Mouse (Mus musculus): ENCODE results near the gene Mcoln2. TPM values are rescaled to one million over a fixed set of nuclear protein-coding genes. Genes with fewer than 3 reads are reported as not detected.

The Mcoln2 gene
- total RNA-seq, 1 experiment: 0.40 TPM

GRCm38 (mm10) chr3:146211964-146212363 lies 62.3 kb downstream of the Mcoln2 start:
- no peak overlapping the region for H3K4me3 ChIP-seq (ENCODE audit: insufficient read depth in 1 of 2, low read depth in 1 of 2, low read length in 2 of 2, poor library complexity in 1 of 2, severe bottlenecking in 1 of 2)
- in situ Hi-C loops (cut with MboI; ENCODE audit: low sequenced_read_pairs in 2 of 2, unreplicated experiment in 2 of 2): no loop called here
- no peaks in the 10 kb centered on the region for H3K4me1 ChIP-seq (ENCODE audit: control insufficient read depth in 2 of 2, insufficient read depth in 2 of 2, low read length in 2 of 2, poor library complexity in 1 of 2)

DNA sequence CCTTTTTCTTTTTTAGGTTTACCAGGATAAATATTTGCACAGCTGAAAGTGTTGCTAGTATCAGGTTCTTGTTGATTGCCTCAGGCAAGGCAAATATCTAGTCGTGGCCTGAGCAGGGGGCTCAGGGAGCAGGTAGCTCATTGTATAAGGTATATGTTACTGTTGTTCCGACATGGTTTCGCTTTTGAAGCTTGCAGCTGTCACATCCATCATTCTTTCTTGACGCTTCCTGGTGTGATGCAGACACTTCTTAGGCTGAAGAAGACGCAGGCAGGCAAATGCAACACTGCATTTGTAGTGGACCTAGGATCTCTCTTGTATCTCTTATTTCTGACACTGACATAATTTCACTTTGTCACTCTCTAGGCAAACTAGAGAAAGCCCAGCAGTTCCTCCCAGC lies 63.7 kb downstream of the Mcoln2 start:
- no peak overlapping the region for H3K27ac ChIP-seq (ENCODE audit: insufficient read depth, low read depth, low read length, poor library complexity, severe bottlenecking)
- no peak overlapping the region for H3K4me3 ChIP-seq (ENCODE audit: insufficient read depth in 1 of 2, low read depth in 1 of 2, low read length in 2 of 2, poor library complexity in 1 of 2, severe bottlenecking in 1 of 2)
- DNase-seq (ENCODE audit: low read depth, low spot score): no peak
- no peaks in the 10 kb centered on the region for H3K9me3 ChIP-seq (ENCODE audit: control insufficient read depth, insufficient read depth, low read depth, low read length)
- H3K4me1 ChIP-seq (ENCODE audit: control insufficient read depth in 2 of 2, insufficient read depth in 2 of 2, low read length in 2 of 2, poor library complexity in 1 of 2): no peaks in the 10 kb centered on the region
- no peak for TF ChIP-seq CHD2 (IDR thresholded peaks at IDR 0.05; ENCODE audit: low read depth, low read length)
- TF ChIP-seq ZNF384 (IDR thresholded peaks at IDR 0.05; ENCODE audit: low read depth, low read length): no peak
- TF ChIP-seq ZC3H11A (IDR thresholded peaks at IDR 0.05; ENCODE audit: borderline replicate concordance, low read depth, low read length): no peak
- TF ChIP-seq MAFK (IDR thresholded peaks at IDR 0.05; ENCODE audit: insufficient read depth, low read depth, low read length): no peak
- TF ChIP-seq HCFC1 (IDR thresholded peaks at IDR 0.05; ENCODE audit: borderline replicate concordance, insufficient read depth, low read length): no peak
- in situ Hi-C loops (cut with MboI; ENCODE audit: low sequenced_read_pairs in 2 of 2, unreplicated experiment in 2 of 2): no loop called here
- no peak overlapping the region for H3K9ac ChIP-seq (ENCODE audit: insufficient read depth, low read depth, low read length, poor library complexity, severe bottlenecking)
- no peaks in the 10 kb centered on the region for H3K36me3 ChIP-seq (ENCODE audit: control insufficient read depth, insufficient read depth, low read length, poor library complexity, severe bottlenecking)

More at GRCm38 (mm10) chr3:146211964-146212363, 62.3 kb downstream of the Mcoln2 start:
- Histone ChIP-seq H3K36me3 (ENCODE audit: control insufficient read depth, insufficient read depth, low read length, poor library complexity, severe bottlenecking) (no peaks in the 10 kb centered on the region), H3K9me3 (ENCODE audit: control insufficient read depth, insufficient read depth, low read depth, low read length) (no peaks in the 10 kb centered on the region), H3K9ac (ENCODE audit: insufficient read depth, low read depth, low read length, poor library complexity, severe bottlenecking) (no peak overlapping the region), H3K27ac (ENCODE audit: insufficient read depth, low read depth, low read length, poor library complexity, severe bottlenecking) (no peak overlapping the region)
- DNase-seq (ENCODE audit: low read depth, low spot score): no peak
- no peak for TF ChIP-seq ZNF384 (IDR thresholded peaks at IDR 0.05; ENCODE audit: low read depth, low read length)
- no peak for TF ChIP-seq MAFK (IDR thresholded peaks at IDR 0.05; ENCODE audit: insufficient read depth, low read depth, low read length)
- no peak for TF ChIP-seq CHD2 (IDR thresholded peaks at IDR 0.05; ENCODE audit: low read depth, low read length)
- TF ChIP-seq HCFC1 (IDR thresholded peaks at IDR 0.05; ENCODE audit: borderline replicate concordance, insufficient read depth, low read length): no peak
- TF ChIP-seq ZC3H11A (IDR thresholded peaks at IDR 0.05; ENCODE audit: borderline replicate concordance, low read depth, low read length): no peak

DNA sequence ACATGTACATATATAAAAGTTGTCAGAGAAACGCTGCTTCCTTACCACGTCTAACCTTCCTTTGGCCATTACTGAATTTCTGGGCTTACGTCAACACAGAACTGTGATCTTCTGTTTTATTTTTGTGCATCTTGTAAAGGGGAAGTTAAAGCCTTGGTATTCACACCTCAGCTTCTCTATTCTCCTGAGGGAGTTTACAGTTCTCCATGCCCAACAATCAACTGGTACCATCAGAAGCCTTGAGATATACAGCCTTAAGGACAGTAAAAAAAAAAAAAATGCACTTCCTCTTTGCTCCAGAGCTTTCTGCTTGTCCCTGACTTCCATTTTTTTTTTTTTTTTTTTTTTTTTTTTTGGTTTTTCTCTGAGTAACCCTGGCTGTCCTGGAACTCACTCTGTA lies 66.9 kb downstream of the Mcoln2 start:
- Histone ChIP-seq H3K4me1 (ENCODE audit: control insufficient read depth in 2 of 2, insufficient read depth in 2 of 2, low read length in 2 of 2, poor library complexity in 1 of 2) (no peaks in the 10 kb centered on the region), H3K9me3 (ENCODE audit: control insufficient read depth, insufficient read depth, low read depth, low read length) (no peaks in the 10 kb centered on the region), H3K36me3 (ENCODE audit: control insufficient read depth, insufficient read depth, low read length, poor library complexity, severe bottlenecking) (no peaks in the 10 kb centered on the region), H3K4me3 (ENCODE audit: insufficient read depth in 1 of 2, low read depth in 1 of 2, low read length in 2 of 2, poor library complexity in 1 of 2, severe bottlenecking in 1 of 2) (no peak overlapping the region), H3K9ac (ENCODE audit: insufficient read depth, low read depth, low read length, poor library complexity, severe bottlenecking) (no peak overlapping the region), H3K27ac (ENCODE audit: insufficient read depth, low read depth, low read length, poor library complexity, severe bottlenecking) (no peak overlapping the region)
- TF ChIP-seq ZNF384 (IDR thresholded peaks at IDR 0.05; ENCODE audit: low read depth, low read length): no peak
- TF ChIP-seq CHD2 (IDR thresholded peaks at IDR 0.05; ENCODE audit: low read depth, low read length): no peak
- no peak for TF ChIP-seq MAFK (IDR thresholded peaks at IDR 0.05; ENCODE audit: insufficient read depth, low read depth, low read length)
- TF ChIP-seq HCFC1 (IDR thresholded peaks at IDR 0.05; ENCODE audit: borderline replicate concordance, insufficient read depth, low read length): no peak
- no peak for TF ChIP-seq ZC3H11A (IDR thresholded peaks at IDR 0.05; ENCODE audit: borderline replicate concordance, low read depth, low read length)
- in situ Hi-C loops (cut with MboI; ENCODE audit: low sequenced_read_pairs in 2 of 2, unreplicated experiment in 2 of 2): no loop called here
- no peak for DNase-seq (ENCODE audit: low read depth, low spot score)

DNA sequence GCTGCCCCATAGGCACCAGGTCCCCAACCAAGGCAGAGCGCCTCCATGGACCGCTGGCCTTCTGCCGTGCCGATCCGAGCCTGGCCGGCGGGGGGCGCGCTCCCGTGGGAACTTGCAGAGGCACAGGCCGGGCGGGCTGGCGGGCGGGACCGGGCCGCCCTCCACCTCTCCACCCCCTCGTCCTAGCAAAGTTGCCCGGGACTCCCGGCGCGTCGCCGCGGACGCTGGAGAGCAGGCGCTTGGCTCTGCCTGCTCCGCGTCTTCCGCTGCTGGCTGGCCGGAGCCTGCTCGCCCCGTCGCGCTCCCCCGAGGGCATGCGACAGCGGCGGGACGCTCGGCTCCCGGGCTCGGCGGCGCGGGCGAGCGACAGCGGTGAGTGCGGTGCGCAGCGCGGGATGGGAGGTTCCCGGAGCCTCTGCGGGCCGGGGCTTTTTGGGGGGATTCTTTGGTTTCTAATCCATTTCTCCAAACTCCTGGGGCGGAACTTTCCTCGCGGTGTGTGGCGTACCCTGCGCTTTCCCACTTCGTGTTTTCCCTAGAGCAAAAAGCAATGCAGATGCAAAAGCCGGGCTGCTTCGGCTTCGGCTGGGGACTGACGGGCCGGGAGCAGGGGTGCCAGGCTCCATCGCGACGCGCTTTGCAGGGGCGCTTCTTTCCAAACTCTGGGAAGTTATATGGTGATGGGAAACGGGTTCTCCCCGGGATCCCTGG lies 71.3 kb downstream of the Mcoln2 start, which contains the start of gene Lpar3:
Lpar3 (plus strand) TSS at position 188 of the 711 bp plus-strand sequence.
- no peak within 1 kb of the TSS for H3K27ac ChIP-seq (ENCODE audit: insufficient read depth, low read depth, low read length, poor library complexity, severe bottlenecking)
- in situ Hi-C loops (cut with MboI; ENCODE audit: low sequenced_read_pairs in 2 of 2, unreplicated experiment in 2 of 2): no loop called here

More for the DNA sequence above, 71.3 kb downstream of the Mcoln2 start, which contains the start of gene Lpar3:
- Histone ChIP-seq H3K36me3 (ENCODE audit: control insufficient read depth, insufficient read depth, low read length, poor library complexity, severe bottlenecking) (no peaks in the 10 kb centered on the region), H3K4me1 (ENCODE audit: control insufficient read depth in 2 of 2, insufficient read depth in 2 of 2, low read length in 2 of 2, poor library complexity in 1 of 2) (no peaks in the 10 kb centered on the region), H3K9me3 (ENCODE audit: control insufficient read depth, insufficient read depth, low read depth, low read length) (no peaks in the 10 kb centered on the region), H3K9ac (ENCODE audit: insufficient read depth, low read depth, low read length, poor library complexity, severe bottlenecking) (peak within 1 kb of the TSS; percentile 59), H3K4me3 (ENCODE audit: insufficient read depth in 1 of 2, low read depth in 1 of 2, low read length in 2 of 2, poor library complexity in 1 of 2, severe bottlenecking in 1 of 2) (peak within 1 kb of the TSS; percentile 45 to 66)
- peak; percentile 56 for DNase-seq (ENCODE audit: low read depth, low spot score)
- TF ChIP-seq HCFC1 (IDR thresholded peaks at IDR 0.05; ENCODE audit: borderline replicate concordance, insufficient read depth, low read length): no peak; the same call in 1 of the 2 replicates
- no peak for TF ChIP-seq MAFK (IDR thresholded peaks at IDR 0.05; ENCODE audit: insufficient read depth, low read depth, low read length)
- TF ChIP-seq ZC3H11A (IDR thresholded peaks at IDR 0.05; ENCODE audit: borderline replicate concordance, low read depth, low read length): no peak
- no peak for TF ChIP-seq ZNF384 (IDR thresholded peaks at IDR 0.05; ENCODE audit: low read depth, low read length)
- no peak for TF ChIP-seq CHD2 (IDR thresholded peaks at IDR 0.05; ENCODE audit: low read depth, low read length)
